Mouse (Mus musculus) liver, postnatal 0 days (tissue): ENCODE results near the gene Epb41l2. TPM values are rescaled to one million over a fixed set of nuclear protein-coding genes. Genes with fewer than 3 reads are reported as not detected.
A peak's percentile ranks its signal among the peaks of the same experiment; 100 is the strongest.

ENCODE experiments used
- ATAC-seq: fragments of 200-750 bp; cut with Nextera tagmentation; 2 replicates; pipeline ENCODE4 v1.8.0; 2017; ENCODE audit warnings: mild to moderate bottlenecking, moderate library complexity
- DNase-seq: peaks from one replicate; pipeline ENCODE4 v3.0.0-alpha.2; 2016
- H3K27ac ChIP-seq: fragments of 300-500 bp; sonication (generic); 2 replicates; pipeline ENCODE4 v1.5.1; 2014; ENCODE audit warnings: antibody characterized with exemption, moderate library complexity, mild to moderate bottlenecking, low read depth
- H3K27me3 ChIP-seq: fragments of 300-500 bp; sonication (generic); 2 replicates; pipeline ENCODE4 v1.6.1; 2014; ENCODE audit warnings: low read length, control low read depth, mixed read lengths; ENCODE audit not compliant: insufficient read depth
- H3K36me3 ChIP-seq: fragments of 300-500 bp; sonication (generic); replicated peaks from 2 replicates; pipeline ENCODE4 v1.6.1; 2014; ENCODE audit warnings: mild to moderate bottlenecking, control low read depth, low read length, moderate library complexity, mixed read lengths; ENCODE audit not compliant: insufficient read depth
- H3K4me1 ChIP-seq: fragments of 300-500 bp; sonication (generic); 2 replicates; pipeline ENCODE4 v1.6.1; 2014; ENCODE audit warnings: antibody characterized with exemption, mild to moderate bottlenecking, control low read depth; ENCODE audit not compliant: insufficient read depth
- H3K4me2 ChIP-seq: fragments of 300-500 bp; sonication (generic); 2 replicates; pipeline ENCODE4 v1.6.1; 2014; ENCODE audit warnings: low read depth, mild to moderate bottlenecking, low read length, moderate library complexity, mixed read lengths
- H3K4me3 ChIP-seq: fragments of 300-500 bp; sonication (generic); 2 replicates; pipeline ENCODE4 v1.5.1; 2014; ENCODE audit warnings: low read depth, low read length
- H3K9ac ChIP-seq: fragments of 300-500 bp; sonication (generic); replicated peaks from 2 replicates; pipeline ENCODE4 v1.6.1; 2014; ENCODE audit warnings: mild to moderate bottlenecking, moderate library complexity
- H3K9me3 ChIP-seq: fragments of 300-500 bp; sonication (generic); 2 replicates; pipeline ENCODE4 v1.6.1; 2016; ENCODE audit warnings: mild to moderate bottlenecking, control low read depth, low read length, mixed read lengths
- CTCF ChIP-seq: sonication (generic); IDR thresholded peaks from 2 replicates; pipeline ENCODE4 v1.5.1; 2016; ENCODE audit warnings: antibody characterized with exemption, low read depth
- EP300 ChIP-seq: IDR thresholded peaks from 2 replicates; pipeline ENCODE4 v1.6.1; 2016; ENCODE audit warnings: antibody characterized with exemption, low read depth, mild to moderate bottlenecking
- WGBS: fragments of 180-500 bp; shearing (Covaris S2); extraction: QIAGEN DNeasy Blood & Tissue Kit; methylation state at CpG from one replicate; pipeline ENCODE4 v1.1.7; 2014; ENCODE audit not compliant: insufficient replicate concordance; 5-methylcytosine and 5-hydroxymethylcytosine counted together
- polyA plus RNA-seq: library from polyadenylated mRNA; unstranded; fragments of >200 nt; fragmentation: Nextera tagmentation; extraction: Ambion mirVana; gene quantifications from 2 replicates; pipeline ENCODE4 v1.2.1, GENCODE M21; 2015

The Epb41l2 gene
- polyA plus RNA-seq, 1 experiment from 2014 or later, result 7.8 TPM

GRCm38 (mm10) chr10:25371915-25372371 lies 12.3 kb downstream of the Epb41l2 start:
- ATAC-seq (no peak), DNase-seq (no peak)
- Histone ChIP-seq H3K27ac (no peak overlapping the region), H3K4me3 (no peak overlapping the region), H3K27me3 (no peaks in the 10 kb centered on the region), H3K4me2 (no peak overlapping the region), H3K4me1 (peaks cover 5% of the 10 kb centered on the region), H3K9me3 (no peaks in the 10 kb centered on the region), H3K36me3 (no peaks in the 10 kb centered on the region), H3K9ac (no peak overlapping the region)
- TF ChIP-seq CTCF, result no peak
- TF ChIP-seq EP300, result no peak
- WGBS, result 32% methylated on average over 3 of the region's 3 CpGs

- Histone ChIP-seq H3K4me2 (no peak overlapping the region), H3K9ac (no peak overlapping the region), H3K4me3 (no peak overlapping the region), H3K4me1 (peaks cover 4% of the 10 kb centered on the region), H3K27ac (no peak overlapping the region), H3K27me3 (no peaks in the 10 kb centered on the region), H3K9me3 (no peaks in the 10 kb centered on the region), H3K36me3 (no peaks in the 10 kb centered on the region)
- 55% methylated on average over 10 of the region's 10 CpGs for WGBS
- no peak for DNase-seq
- TF ChIP-seq EP300, result no peak
- TF ChIP-seq CTCF, result no peak
- no peak for ATAC-seq
These were observed 13.0 kb downstream of the Epb41l2 start for GRCm38 (mm10) chr10:25372510-25373148.

- 82% methylated on average over 4 of the region's 4 CpGs for WGBS
- Histone ChIP-seq H3K4me2 (no peak overlapping the region), H3K9me3 (no peaks in the 10 kb centered on the region), H3K27me3 (no peaks in the 10 kb centered on the region), H3K4me3 (no peak overlapping the region), H3K9ac (no peak overlapping the region), H3K27ac (no peak overlapping the region), H3K4me1 (peaks cover 4% of the 10 kb centered on the region; the same call in 1 of the 2 replicates), H3K36me3 (no peaks in the 10 kb centered on the region; the same call in 1 of the 2 replicates)
- ATAC-seq (no peak), DNase-seq (no peak)
- TF ChIP-seq CTCF (no peak), EP300 (no peak)
These were observed 15.4 kb downstream of the Epb41l2 start for GRCm38 (mm10) chr10:25375036-25375435.

- Histone ChIP-seq H3K4me3 (no peak overlapping the region), H3K9me3 (no peaks in the 10 kb centered on the region), H3K9ac (no peak overlapping the region), H3K27ac (no peak overlapping the region), H3K27me3 (no peaks in the 10 kb centered on the region), H3K36me3 (no peaks in the 10 kb centered on the region; the same call in 1 of the 2 replicates), H3K4me2 (no peak overlapping the region), H3K4me1 (0 out of 2 replicates have a peak, but pooled peaks cover 3% of the 10 kb centered on the region)
- no peak for TF ChIP-seq EP300
- no peak for TF ChIP-seq CTCF
- 57% methylated on average over 6 of the region's 6 CpGs for WGBS
- ATAC-seq, result no peak
- no peak for DNase-seq
These were observed 21.3 kb downstream of the Epb41l2 start for GRCm38 (mm10) chr10:25380746-25381481.

GRCm38 (mm10) chr10:25381951-25382350 lies 22.4 kb downstream of the Epb41l2 start:
- peak; percentile 33 for DNase-seq
- no peak overlapping the region for H3K27ac ChIP-seq
- WGBS, result 53% methylated on average over 10 of the region's 10 CpGs
- H3K36me3 ChIP-seq, result no peaks in the 10 kb centered on the region; the same call in 1 of the 2 replicates
- H3K9ac ChIP-seq, result no peak overlapping the region
- H3K4me3 ChIP-seq, result no peak overlapping the region
- no peak overlapping the region for H3K4me2 ChIP-seq
- H3K4me1 ChIP-seq, result peaks cover 10% of the 10 kb centered on the region; the same call in 1 of the 2 replicates
- no peaks in the 10 kb centered on the region for H3K27me3 ChIP-seq
- ATAC-seq, result peak; percentile 27; the same call in 1 of the 2 replicates
- TF ChIP-seq EP300 (no peak), CTCF (no peak)
- no peaks in the 10 kb centered on the region for H3K9me3 ChIP-seq

GRCm38 (mm10) chr10:25383171-25383570 lies 23.6 kb downstream of the Epb41l2 start:
- H3K4me2 ChIP-seq, result no peak overlapping the region
- H3K9me3 ChIP-seq, result no peaks in the 10 kb centered on the region
- TF ChIP-seq EP300, result no peak
- TF ChIP-seq CTCF, result no peak
- H3K27me3 ChIP-seq, result no peaks in the 10 kb centered on the region
- no peak for DNase-seq
- peaks cover 14% of the 10 kb centered on the region; the same call in 1 of the 2 replicates for H3K4me1 ChIP-seq
- ATAC-seq, result no peak
- H3K9ac ChIP-seq, result no peak overlapping the region
- H3K36me3 ChIP-seq, result no peaks in the 10 kb centered on the region; the same call in 1 of the 2 replicates
- WGBS, result 44% methylated on average over 5 of the region's 5 CpGs
- H3K27ac ChIP-seq, result no peak overlapping the region
- no peak overlapping the region for H3K4me3 ChIP-seq
